Mouse (Mus musculus): Measurements from ENCODE around the gene Trim80. TPM values are rescaled to one million over a fixed set of nuclear protein-coding genes. Genes with fewer than 3 reads are reported as not detected.
A peak's percentile ranks its signal among the peaks of the same experiment; 100 is the strongest.

Trim80 gene
- not detected in 3 replicates for total RNA-seq (2017)

GRCm38 (mm10) chr11:115439906-115440595 is at the start of gene Trim80:
TSS of gene Trim80 (plus strand) at chr11:115440545.
- ATAC-seq (replicated peaks; ENCODE audit: insufficient number of reproducible peaks, low FRiP score, low TSS enrichment, poor library complexity, severe bottlenecking), result no peak

GRCm38 (mm10) chr11:115391358-115391757 is 49.0 kb upstream of the Trim80 start:
- no peak for ATAC-seq (replicated peaks; ENCODE audit: insufficient number of reproducible peaks, low FRiP score, low TSS enrichment, poor library complexity, severe bottlenecking)

- no peak for ATAC-seq (replicated peaks; ENCODE audit: insufficient number of reproducible peaks, low FRiP score, low TSS enrichment, poor library complexity, severe bottlenecking)
These were observed 46.5 kb upstream of the Trim80 start for GRCm38 (mm10) chr11:115393721-115394325.

- 0 out of 2 replicates have a peak, but pooled peaks have one; percentile 24 for ATAC-seq (replicated peaks; ENCODE audit: insufficient number of reproducible peaks, low FRiP score, low TSS enrichment, poor library complexity, severe bottlenecking)
These were observed 42.3 kb upstream of the Trim80 start for GRCm38 (mm10) chr11:115398085-115398484.

GRCm38 (mm10) chr11:115400126-115400525 is 40.2 kb upstream of the Trim80 start:
- ATAC-seq (replicated peaks; ENCODE audit: insufficient number of reproducible peaks, low FRiP score, low TSS enrichment, poor library complexity, severe bottlenecking), result no peak

- ATAC-seq (replicated peaks; ENCODE audit: insufficient number of reproducible peaks, low FRiP score, low TSS enrichment, poor library complexity, severe bottlenecking), result no peak
These were observed 39.5 kb upstream of the Trim80 start for GRCm38 (mm10) chr11:115400630-115401391.

- peak; percentile 84 for ATAC-seq (replicated peaks; ENCODE audit: insufficient number of reproducible peaks, low FRiP score, low TSS enrichment, poor library complexity, severe bottlenecking)
These were observed 36.8 kb upstream of the Trim80 start, which contains the start of gene Mrpl58 for GRCm38 (mm10) chr11:115403338-115404124. TSS of gene Mrpl58 (plus strand) at chr11:115403752.

GRCm38 (mm10) chr11:115405723-115406122 is 34.6 kb upstream of the Trim80 start:
- no peak for ATAC-seq (replicated peaks; ENCODE audit: insufficient number of reproducible peaks, low FRiP score, low TSS enrichment, poor library complexity, severe bottlenecking)

GRCm38 (mm10) chr11:115406858-115407401 is 33.4 kb upstream of the Trim80 start:
- ATAC-seq (replicated peaks; ENCODE audit: insufficient number of reproducible peaks, low FRiP score, low TSS enrichment, poor library complexity, severe bottlenecking), result no peak

- no peak for ATAC-seq (replicated peaks; ENCODE audit: insufficient number of reproducible peaks, low FRiP score, low TSS enrichment, poor library complexity, severe bottlenecking)
These were observed 32.0 kb upstream of the Trim80 start for GRCm38 (mm10) chr11:115408266-115408920.

- ATAC-seq (replicated peaks; ENCODE audit: insufficient number of reproducible peaks, low FRiP score, low TSS enrichment, poor library complexity, severe bottlenecking), result no peak
These were observed 30.8 kb upstream of the Trim80 start for GRCm38 (mm10) chr11:115409556-115409955.

GRCm38 (mm10) chr11:115419531-115420237 is 20.7 kb upstream of the Trim80 start, which contains the start of the genes Atp5h and Kctd2:
TSS of gene Atp5h (minus strand) at chr11:115419962.
TSS of gene Kctd2 (plus strand) at chr11:115420128.
- peak; percentile 96 for ATAC-seq (replicated peaks; ENCODE audit: insufficient number of reproducible peaks, low FRiP score, low TSS enrichment, poor library complexity, severe bottlenecking)

GRCm38 (mm10) chr11:115420336-115421190 is 19.8 kb upstream of the Trim80 start:
- ATAC-seq (replicated peaks; ENCODE audit: insufficient number of reproducible peaks, low FRiP score, low TSS enrichment, poor library complexity, severe bottlenecking), result no peak

- ATAC-seq (replicated peaks; ENCODE audit: insufficient number of reproducible peaks, low FRiP score, low TSS enrichment, poor library complexity, severe bottlenecking), result no peak
These were observed 19.0 kb upstream of the Trim80 start for GRCm38 (mm10) chr11:115421328-115421727.

GRCm38 (mm10) chr11:115421972-115422371 is 18.4 kb upstream of the Trim80 start:
- no peak for ATAC-seq (replicated peaks; ENCODE audit: insufficient number of reproducible peaks, low FRiP score, low TSS enrichment, poor library complexity, severe bottlenecking)

GRCm38 (mm10) chr11:115423091-115423490 is 17.3 kb upstream of the Trim80 start:
- no peak for ATAC-seq (replicated peaks; ENCODE audit: insufficient number of reproducible peaks, low FRiP score, low TSS enrichment, poor library complexity, severe bottlenecking)
